Mouse (Mus musculus): ENCODE data around the gene P4hb. TPM values are rescaled to one million over a fixed set of nuclear protein-coding genes. Genes with fewer than 3 reads are reported as not detected.

Gene P4hb
- polyA plus RNA-seq, 1 experiment from 2014 or later = 635 TPM

GRCm38 (mm10) chr11:120539285-120540014 is 33.6 kb downstream of the P4hb start:
- no peak; the same call in 1 of the 2 replicates for TF ChIP-seq CTCF (IDR thresholded peaks at IDR 0.05; ENCODE audit: low read depth)
- Histone ChIP-seq H3K4me1 (replicated peaks; ENCODE audit: insufficient read depth, low read length) (peaks cover 22% of the 10 kb centered on the region; the same call in 1 of the 2 replicates), H3K4me3 (replicated peaks; ENCODE audit: low read depth, low read length) (no peak overlapping the region), H3K36me3 (ENCODE audit: insufficient read depth, low read length) (peaks cover 23% of the 10 kb centered on the region), H3K9me3 (replicated peaks; ENCODE audit: low read length) (no peaks in the 10 kb centered on the region), H3K4me2 (ENCODE audit: low read length) (peak overlapping the region; percentile 10; the same call in 1 of the 2 replicates), H3K9ac (ENCODE audit: low read depth, low read length) (peak overlapping the region; percentile 32; the same call in 1 of the 2 replicates), H3K27ac (peak overlapping the region; percentile 93), H3K27me3 (ENCODE audit: insufficient read depth, low read length) (no peaks in the 10 kb centered on the region)
- WGBS = 23% methylated on average over 10 of the region's 10 CpGs
- DNase-seq (ENCODE audit: low spot score) = peak; percentile 89
- peak; percentile 90 for ATAC-seq (replicated peaks; ENCODE audit: low FRiP score, low read depth)

GRCm38 (mm10) chr11:120538955-120539284 is 34.1 kb downstream of the P4hb start:
- H3K4me1 ChIP-seq (replicated peaks; ENCODE audit: insufficient read depth, low read length) = peaks cover 22% of the 10 kb centered on the region; the same call in 1 of the 2 replicates
- peaks cover 18% of the 10 kb centered on the region for H3K36me3 ChIP-seq (ENCODE audit: insufficient read depth, low read length)
- peak overlapping the region; percentile 93 for H3K27ac ChIP-seq
- no peak overlapping the region for H3K4me3 ChIP-seq (replicated peaks; ENCODE audit: low read depth, low read length)
- DNase-seq (ENCODE audit: low spot score) (no peak), ATAC-seq (replicated peaks; ENCODE audit: low FRiP score, low read depth) (no peak)
- no peaks in the 10 kb centered on the region for H3K27me3 ChIP-seq (ENCODE audit: insufficient read depth, low read length)
- no peaks in the 10 kb centered on the region for H3K9me3 ChIP-seq (replicated peaks; ENCODE audit: low read length)
- H3K4me2 ChIP-seq (ENCODE audit: low read length) = no peak overlapping the region
- TF ChIP-seq CTCF (IDR thresholded peaks at IDR 0.05; ENCODE audit: low read depth) = no peak
- no peak overlapping the region for H3K9ac ChIP-seq (ENCODE audit: low read depth, low read length)
- 25% methylated on average over 8 of the region's 8 CpGs for WGBS

- 43% methylated on average over 3 of the region's 3 CpGs for WGBS
- H3K4me3 ChIP-seq (replicated peaks; ENCODE audit: low read depth, low read length) = no peak overlapping the region
Measured at GRCm38 (mm10) chr11:120538485-120538884, 34.6 kb downstream of the P4hb start.

GRCm38 (mm10) chr11:120535804-120536203 is 37.2 kb downstream of the P4hb start:
- TF ChIP-seq CTCF (IDR thresholded peaks at IDR 0.05; ENCODE audit: low read depth) = no peak
- Histone ChIP-seq H3K27me3 (ENCODE audit: insufficient read depth, low read length) (peaks cover 5% of the 10 kb centered on the region; the same call in 1 of the 2 replicates), H3K36me3 (ENCODE audit: insufficient read depth, low read length) (no peaks in the 10 kb centered on the region), H3K27ac (no peak overlapping the region), H3K9me3 (replicated peaks; ENCODE audit: low read length) (no peaks in the 10 kb centered on the region), H3K9ac (ENCODE audit: low read depth, low read length) (no peak overlapping the region), H3K4me1 (replicated peaks; ENCODE audit: insufficient read depth, low read length) (peaks cover 30% of the 10 kb centered on the region), H3K4me2 (ENCODE audit: low read length) (no peak overlapping the region), H3K4me3 (replicated peaks; ENCODE audit: low read depth, low read length) (no peak overlapping the region)
- no peak for ATAC-seq (replicated peaks; ENCODE audit: low FRiP score, low read depth)
- no peak for DNase-seq (ENCODE audit: low spot score)
- WGBS = 79% methylated on average over 3 of the region's 3 CpGs

More at GRCm38 (mm10) chr11:120538485-120538884, 34.6 kb downstream of the P4hb start:
- DNase-seq (ENCODE audit: low spot score) (no peak), ATAC-seq (replicated peaks; ENCODE audit: low FRiP score, low read depth) (no peak)
- no peaks in the 10 kb centered on the region for H3K9me3 ChIP-seq (replicated peaks; ENCODE audit: low read length)
- TF ChIP-seq CTCF (IDR thresholded peaks at IDR 0.05; ENCODE audit: low read depth) = no peak
- no peaks in the 10 kb centered on the region for H3K27me3 ChIP-seq (ENCODE audit: insufficient read depth, low read length)
- H3K36me3 ChIP-seq (ENCODE audit: insufficient read depth, low read length) = peaks cover 14% of the 10 kb centered on the region
- H3K4me1 ChIP-seq (replicated peaks; ENCODE audit: insufficient read depth, low read length) = peaks cover 22% of the 10 kb centered on the region; the same call in 1 of the 2 replicates
- H3K9ac ChIP-seq (ENCODE audit: low read depth, low read length) = no peak overlapping the region
- peak overlapping the region; percentile 93 for H3K27ac ChIP-seq
- no peak overlapping the region for H3K4me2 ChIP-seq (ENCODE audit: low read length)

GRCm38 (mm10) chr11:120535145-120535544 is 37.9 kb downstream of the P4hb start:
- 73% methylated on average over 3 of the region's 3 CpGs for WGBS

GRCm38 (mm10) chr11:120534093-120534492 is 39.0 kb downstream of the P4hb start:
- H3K4me3 ChIP-seq (replicated peaks; ENCODE audit: low read depth, low read length) = no peak overlapping the region
- no peak for ATAC-seq (replicated peaks; ENCODE audit: low FRiP score, low read depth)
- peaks cover 23% of the 10 kb centered on the region for H3K4me1 ChIP-seq (replicated peaks; ENCODE audit: insufficient read depth, low read length)
- 79% methylated on average over 8 of the region's 8 CpGs for WGBS
- peaks cover 18% of the 10 kb centered on the region for H3K27me3 ChIP-seq (ENCODE audit: insufficient read depth, low read length)
- no peak for TF ChIP-seq CTCF (IDR thresholded peaks at IDR 0.05; ENCODE audit: low read depth)
- DNase-seq (ENCODE audit: low spot score) = no peak
- H3K36me3 ChIP-seq (ENCODE audit: insufficient read depth, low read length) = no peaks in the 10 kb centered on the region
- no peak overlapping the region for H3K4me2 ChIP-seq (ENCODE audit: low read length)
- H3K27ac ChIP-seq = no peak overlapping the region
- no peak overlapping the region for H3K9ac ChIP-seq (ENCODE audit: low read depth, low read length)
- H3K9me3 ChIP-seq (replicated peaks; ENCODE audit: low read length) = no peaks in the 10 kb centered on the region

More at GRCm38 (mm10) chr11:120535145-120535544, 37.9 kb downstream of the P4hb start:
- H3K27ac ChIP-seq = no peak overlapping the region
- TF ChIP-seq CTCF (IDR thresholded peaks at IDR 0.05; ENCODE audit: low read depth) = no peak
- no peaks in the 10 kb centered on the region for H3K36me3 ChIP-seq (ENCODE audit: insufficient read depth, low read length)
- peaks cover 9% of the 10 kb centered on the region; the same call in 1 of the 2 replicates for H3K27me3 ChIP-seq (ENCODE audit: insufficient read depth, low read length)
- no peak for ATAC-seq (replicated peaks; ENCODE audit: low FRiP score, low read depth)
- H3K4me3 ChIP-seq (replicated peaks; ENCODE audit: low read depth, low read length) = no peak overlapping the region
- no peaks in the 10 kb centered on the region for H3K9me3 ChIP-seq (replicated peaks; ENCODE audit: low read length)
- H3K4me1 ChIP-seq (replicated peaks; ENCODE audit: insufficient read depth, low read length) = peaks cover 31% of the 10 kb centered on the region
- H3K9ac ChIP-seq (ENCODE audit: low read depth, low read length) = no peak overlapping the region
- no peak overlapping the region for H3K4me2 ChIP-seq (ENCODE audit: low read length)
- DNase-seq (ENCODE audit: low spot score) = no peak
